Mouse (Mus musculus): ENCODE measurements around the gene Rfx5. TPM values are rescaled to one million over a fixed set of nuclear protein-coding genes. Genes with fewer than 3 reads are reported as not detected.
A peak's percentile ranks its signal among the peaks of the same experiment; 100 is the strongest.
"Not testable (repeated sequence)": the region's sequence is repeated elsewhere in the genome, so short reads cannot be mapped to it uniquely, and the experiment has no call there.

Rfx5 gene
- polyA plus RNA-seq (2017; shearing (Covaris generic)), result 10 to 100 TPM in 1 of 2 experiments, 1 to 10 TPM in 1; 9.4 to 10.9 TPM

DNA sequence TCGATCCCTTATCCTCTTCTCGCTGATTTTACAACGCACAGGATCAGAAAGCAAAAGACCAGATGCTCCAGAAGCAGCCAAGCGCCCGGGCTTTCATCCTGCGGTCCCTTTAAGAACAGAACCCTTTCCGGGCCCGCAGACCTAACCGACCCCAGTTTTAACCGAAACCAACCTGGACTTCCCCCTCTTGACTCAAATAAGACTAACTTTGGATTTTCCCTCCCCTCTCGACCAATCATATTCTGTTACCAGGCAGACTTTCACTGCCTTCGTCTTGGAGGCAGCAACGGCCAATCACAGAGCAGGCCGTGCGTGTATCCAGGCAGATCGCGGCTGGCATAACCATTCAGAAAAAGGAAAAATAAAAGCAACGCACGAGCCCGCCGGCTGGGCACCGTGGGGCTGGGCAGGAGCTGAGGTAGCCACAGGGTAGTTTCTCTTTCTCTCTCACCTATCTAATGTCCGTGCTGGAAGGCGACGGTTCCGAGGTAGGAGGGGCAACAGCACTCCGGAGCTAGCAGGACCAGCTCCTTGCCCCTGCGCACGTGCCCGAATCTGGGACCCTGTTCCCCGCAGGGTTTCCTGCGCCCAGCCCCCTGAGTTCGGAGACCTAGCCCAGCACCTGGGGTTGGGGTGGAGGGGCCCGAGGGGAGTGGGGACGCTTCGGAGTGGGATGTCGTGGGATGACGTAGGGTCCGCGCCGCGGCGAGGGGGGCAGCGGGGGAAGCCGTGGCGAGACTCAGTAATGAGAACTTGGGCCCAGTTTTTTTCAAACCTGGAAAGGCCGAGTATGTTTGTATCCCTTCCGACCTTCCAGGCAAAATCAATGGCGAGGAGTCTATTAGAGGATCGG is at the start of gene Rfx5:
Gene Rfx5, plus strand, starts transcription at position 312 of the 853 bp plus-strand sequence.
- ATAC-seq, result peak; percentile 97

DNA sequence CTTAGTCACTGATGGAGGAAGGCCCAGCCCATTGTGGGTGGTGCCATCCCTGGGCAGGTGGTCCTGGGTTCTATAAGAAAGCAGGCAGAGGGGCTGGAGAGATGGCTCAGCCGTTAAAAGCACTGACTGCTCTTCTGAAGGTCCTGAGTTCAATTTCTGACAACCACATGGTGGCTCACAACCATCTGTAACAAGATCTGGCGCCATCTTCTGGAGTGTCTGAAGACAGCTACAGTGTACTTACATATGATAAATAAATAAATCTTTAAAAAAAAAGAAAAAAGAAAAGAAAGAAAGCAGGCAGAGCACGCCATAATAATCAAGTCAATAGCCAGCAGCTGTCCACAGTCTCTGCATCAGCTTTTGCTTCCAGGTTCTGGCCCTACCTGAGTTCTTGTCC is 49.1 kb upstream of the Rfx5 start:
- ATAC-seq, result not testable (repeated sequence)

DNA sequence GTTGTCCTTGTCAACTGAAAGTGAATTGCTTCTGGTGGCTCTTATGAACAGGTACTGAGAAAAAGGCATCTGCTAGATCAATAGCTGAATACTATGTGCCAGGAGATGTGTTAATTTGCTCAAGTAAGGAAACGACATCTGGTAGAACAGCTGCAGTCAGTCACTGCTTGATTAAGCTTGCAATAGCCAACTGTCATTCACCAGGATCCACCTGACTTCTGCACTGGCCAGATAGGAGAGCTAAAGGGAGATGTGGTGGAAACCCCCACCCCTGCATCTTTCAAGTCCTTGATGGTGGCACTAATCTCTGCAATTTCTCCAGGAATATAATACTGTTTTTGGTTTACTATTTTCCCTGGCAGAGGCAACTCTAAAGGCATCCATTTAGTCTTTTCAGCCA is 47.4 kb upstream of the Rfx5 start:
- no peak for ATAC-seq

DNA sequence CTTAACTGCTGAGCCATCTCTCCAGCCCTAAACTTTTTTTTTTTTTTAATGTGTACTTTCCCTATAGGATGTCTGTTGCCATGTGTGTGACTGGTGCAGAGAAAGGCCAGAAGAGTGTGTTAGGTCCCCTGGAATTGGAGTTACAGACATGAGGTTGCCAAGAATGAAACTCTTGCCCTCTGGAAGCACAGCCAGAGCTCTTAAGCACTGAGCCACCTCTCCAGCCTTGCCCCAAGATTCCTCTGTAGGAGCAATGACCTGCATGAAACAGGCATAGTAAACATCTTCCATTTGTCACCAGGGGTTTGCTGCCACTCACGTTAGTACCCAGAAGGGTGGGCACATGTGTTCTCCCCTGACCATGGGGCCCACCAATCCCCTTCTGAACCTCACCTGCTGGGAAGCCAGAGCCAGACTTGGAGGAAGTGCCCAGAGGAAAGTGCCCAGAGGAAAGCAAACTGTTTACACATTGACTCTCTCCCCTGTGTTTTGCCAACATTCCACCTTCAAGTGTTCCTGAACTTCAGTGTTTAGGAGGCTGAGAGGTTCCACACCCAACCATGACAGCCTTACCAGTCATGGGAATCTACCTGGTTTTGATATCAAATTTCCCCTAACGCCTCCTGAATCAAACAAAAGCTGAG is 42.7 kb upstream of the Rfx5 start:
- ATAC-seq, result no peak

DNA sequence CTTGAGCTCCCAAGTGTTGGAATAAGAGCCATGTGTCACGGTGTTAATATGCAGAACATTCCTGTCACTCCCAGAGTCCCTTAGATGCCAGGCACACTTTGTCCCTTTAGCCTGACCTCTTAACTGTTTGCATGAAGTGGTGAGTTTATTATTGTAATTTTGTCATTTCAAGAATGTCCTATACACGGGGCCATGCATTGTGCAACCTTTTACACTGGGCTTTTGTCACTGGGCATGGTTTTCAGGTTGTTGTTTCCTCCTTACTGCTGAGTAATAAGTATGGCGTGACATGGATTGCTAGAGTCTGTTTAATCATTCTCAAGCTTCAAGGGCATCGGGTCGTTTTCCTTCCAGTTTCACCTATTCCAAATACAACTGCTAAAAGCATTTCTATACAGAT is 40.1 kb upstream of the Rfx5 start:
- no peak for ATAC-seq

DNA sequence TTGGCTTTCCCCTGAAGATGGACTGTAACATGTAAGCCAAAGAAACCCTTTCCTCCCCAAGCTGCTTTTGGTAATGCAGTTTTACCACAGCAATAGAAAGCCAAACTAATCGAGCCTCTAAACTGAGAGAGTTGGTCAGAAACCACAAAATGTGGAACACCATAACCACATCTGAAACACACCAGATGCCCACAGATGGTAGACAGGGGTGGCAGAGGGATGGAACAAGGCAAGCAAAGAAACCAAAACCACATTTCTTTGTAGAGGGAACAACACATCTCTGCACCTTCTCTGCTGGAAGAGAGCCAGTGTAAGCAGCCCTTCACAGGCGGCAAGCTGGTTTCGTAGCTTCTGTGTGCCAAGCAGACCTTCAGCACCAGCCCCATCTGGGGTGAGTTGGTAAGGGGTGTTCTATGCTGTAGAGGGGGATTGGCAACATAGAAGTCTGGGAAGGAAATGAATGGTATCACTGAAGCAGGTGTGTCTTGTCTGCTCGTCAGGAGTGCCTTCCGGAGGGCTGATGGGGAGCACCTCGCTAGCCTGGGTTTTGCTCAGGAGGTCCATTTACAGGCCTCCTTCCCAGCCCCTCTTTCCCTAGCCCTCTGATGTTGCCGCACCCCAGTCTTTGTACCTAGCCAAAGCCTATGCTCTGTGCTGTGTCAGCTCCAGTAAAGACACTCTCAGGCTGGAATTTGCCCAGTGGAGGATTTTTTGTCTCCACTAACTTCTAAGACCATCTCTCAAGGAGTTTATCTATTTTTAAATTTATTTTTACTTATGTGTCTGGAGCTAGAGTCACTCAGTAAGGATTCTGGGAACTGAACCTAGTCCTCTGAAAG is 37.8 kb upstream of the Rfx5 start:
- ATAC-seq, result no peak

DNA sequence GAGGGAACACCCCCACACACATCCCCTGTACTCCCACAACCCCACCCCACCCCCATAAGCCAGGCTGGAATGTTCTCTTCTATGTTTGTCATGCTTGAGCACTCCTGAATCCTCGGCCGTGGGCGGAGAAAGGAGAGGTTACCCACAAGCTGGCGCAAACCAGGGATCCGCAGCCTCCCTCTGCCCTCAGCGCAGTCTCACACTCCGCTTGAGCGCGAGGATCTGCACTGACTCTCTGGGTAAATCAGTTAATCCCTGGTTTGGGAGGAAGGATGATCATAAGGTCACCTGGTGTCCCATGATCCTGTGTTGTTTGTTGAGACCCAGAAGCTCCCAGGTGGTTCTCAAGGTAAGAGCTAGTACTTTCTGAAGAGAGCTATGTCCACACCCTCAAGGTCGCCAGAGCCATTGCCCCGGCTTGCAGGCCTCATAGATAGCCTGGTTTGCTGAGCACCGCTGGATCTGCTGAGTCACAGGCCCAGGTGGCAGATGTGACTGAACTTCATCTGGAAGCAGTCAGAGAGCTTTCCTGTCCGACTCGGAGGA is 36.0 kb upstream of the Rfx5 start:
- ATAC-seq, result no peak

DNA sequence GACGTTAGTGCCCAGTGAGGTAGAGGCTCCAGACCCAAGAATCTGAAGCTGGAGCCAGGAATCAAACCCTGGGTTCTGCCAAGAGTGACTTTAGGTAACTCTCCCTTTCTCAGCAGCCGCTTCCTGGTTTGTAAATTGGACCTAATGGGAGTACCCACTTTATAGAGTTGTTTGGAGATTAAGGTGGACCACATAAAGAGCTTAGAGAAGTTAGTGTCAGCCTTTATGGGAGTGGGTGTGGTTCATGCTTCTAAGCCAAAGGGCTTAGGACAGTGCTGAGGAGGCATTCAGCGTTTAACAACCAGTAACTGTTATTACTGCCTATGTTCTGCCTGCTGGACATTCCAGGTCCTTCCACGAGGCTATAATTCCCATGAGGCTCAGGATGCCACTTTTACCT is 35.0 kb upstream of the Rfx5 start:
- no peak for ATAC-seq

DNA sequence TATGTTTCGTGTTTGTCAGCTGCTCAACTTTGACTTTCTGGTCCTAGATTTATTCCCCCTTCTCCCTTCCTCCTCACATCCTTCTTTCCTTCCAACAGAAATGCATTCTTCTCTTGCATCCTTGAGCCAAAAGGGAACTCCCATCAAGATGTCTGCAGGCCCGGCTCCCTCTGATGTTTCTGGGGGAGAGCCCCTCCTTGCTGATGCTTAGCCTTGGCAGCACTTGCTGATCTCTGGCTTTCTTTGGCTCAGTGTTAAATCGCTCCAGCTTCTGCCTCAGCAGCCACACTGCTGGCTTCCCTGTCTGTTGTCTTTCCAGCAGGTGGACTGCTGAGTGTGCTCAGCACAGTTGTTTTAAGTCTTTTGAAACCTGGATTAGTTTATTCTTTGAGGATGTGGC is 32.8 kb upstream of the Rfx5 start:
- ATAC-seq, result no peak

DNA sequence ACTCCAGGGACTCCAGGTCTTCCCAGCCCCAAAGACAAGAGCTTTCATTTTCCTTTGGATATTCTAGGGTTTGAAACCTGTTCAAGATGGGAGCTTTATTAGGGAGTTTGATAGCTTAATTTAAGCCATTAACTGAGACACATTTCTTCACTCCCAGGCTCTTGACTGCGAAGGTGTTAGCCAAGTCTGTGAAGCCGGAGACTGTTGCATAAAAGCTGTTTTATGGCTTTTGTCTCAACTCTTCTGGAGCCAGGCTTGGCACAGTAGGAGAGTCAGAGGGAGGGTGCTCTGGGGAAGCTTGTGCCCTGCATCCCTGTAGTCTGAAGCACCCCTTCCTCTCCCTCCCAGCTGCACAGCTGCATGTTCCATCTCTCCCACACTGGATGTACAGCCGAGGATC is 31.5 kb upstream of the Rfx5 start:
- ATAC-seq, result no peak

DNA sequence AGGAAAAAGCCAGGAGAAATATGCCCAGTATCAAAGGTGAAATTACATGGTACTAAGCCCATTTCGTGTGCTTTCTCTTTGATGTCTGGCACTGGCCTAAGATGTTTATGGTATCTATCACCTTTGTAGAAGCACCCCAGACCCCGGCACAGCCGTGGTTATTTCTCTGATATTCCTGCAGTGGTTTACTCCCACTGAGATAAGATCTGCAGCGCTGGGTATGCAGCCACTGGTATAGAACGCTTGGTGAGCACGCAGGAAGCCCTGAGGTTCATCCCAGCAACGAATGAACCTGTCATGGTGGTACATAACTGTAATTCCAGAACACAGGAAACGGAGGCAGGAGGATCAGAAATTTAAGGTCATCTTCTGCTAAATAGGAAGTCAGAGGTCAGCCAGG is 29.2 kb upstream of the Rfx5 start:
- ATAC-seq, result no peak

DNA sequence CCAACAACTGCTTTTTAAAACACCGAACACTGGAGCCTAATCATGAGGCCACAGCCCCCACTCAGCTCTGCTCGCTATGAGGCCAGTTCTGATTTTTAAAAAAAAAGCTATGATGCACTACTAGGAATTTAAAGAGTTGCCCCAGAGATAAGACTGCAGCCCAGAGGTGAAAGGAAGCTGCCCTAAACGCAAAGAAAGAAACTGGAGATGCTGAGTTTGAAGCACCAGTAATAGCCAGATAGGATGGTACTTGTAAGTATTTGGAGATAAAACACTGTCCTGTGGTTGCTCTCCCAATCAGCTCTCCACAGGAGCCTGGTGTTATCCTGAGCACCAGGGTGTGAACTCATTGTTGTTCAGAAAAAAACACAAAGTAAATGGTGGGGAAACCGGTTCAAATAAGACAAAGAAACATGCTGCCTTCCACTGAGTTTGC is 27.6 kb upstream of the Rfx5 start:
- not testable (repeated sequence) for ATAC-seq

DNA sequence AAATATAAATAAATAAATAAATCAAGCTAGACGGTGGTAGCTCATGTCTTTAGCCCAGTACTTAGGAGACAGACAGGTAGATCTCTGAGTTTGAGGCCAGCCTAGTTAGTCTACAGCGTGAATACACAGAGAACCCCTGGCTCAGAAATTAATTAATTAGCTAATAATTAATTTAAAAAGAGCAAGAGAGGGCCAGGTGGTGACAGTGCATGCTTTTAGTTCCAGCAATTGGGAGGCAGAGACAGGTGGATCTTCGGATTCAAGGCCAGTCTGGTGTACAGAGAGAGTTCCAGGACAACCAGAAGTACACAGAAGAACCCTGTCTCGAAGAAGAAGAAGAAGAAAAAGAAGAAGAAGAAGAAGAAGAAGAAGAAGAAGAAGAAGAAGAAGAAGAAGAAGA is 24.9 kb upstream of the Rfx5 start:
- ATAC-seq, result not testable (repeated sequence)

DNA sequence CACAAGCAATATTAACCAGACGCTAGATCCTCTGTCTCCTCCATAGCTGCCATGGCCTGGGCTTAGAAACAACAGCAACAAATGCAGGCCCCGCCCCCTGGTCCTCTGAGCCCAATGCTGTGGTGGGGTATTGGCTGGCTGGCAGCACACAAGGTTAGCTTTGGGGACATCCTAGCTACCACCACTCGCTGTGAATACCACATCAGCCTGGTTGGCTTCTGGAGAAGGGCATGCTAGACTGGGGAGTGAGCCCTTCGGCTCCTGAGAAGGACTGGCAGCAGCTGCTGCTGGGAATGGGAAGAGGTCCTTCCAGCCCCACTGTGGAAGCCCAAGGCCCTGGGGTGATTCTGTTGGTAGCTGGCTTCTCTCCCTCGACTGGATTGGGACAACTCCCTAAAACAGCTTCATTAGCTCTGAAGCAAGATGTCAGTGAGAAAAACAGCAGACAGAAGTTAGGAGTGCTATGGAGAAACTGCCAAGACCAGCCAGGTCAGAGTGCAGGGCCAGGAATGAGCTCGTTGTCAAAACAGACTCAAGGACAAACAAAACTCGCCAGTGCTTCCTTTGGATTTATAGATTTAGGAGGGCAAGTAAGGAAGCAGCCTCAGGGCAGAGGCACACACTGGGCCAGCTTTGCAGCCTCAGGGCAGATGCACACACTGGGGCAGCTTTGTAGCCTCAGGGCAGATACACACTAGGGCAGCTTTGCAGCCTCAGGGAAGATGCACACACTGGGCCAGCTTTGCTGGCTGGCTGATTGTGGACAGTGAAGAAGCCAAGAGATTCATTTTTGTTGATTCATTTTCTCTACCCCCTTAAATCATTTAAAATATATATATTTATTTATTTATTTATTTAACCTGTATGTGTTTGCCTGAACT is 23.2 kb upstream of the Rfx5 start:
- not testable (repeated sequence) for ATAC-seq

DNA sequence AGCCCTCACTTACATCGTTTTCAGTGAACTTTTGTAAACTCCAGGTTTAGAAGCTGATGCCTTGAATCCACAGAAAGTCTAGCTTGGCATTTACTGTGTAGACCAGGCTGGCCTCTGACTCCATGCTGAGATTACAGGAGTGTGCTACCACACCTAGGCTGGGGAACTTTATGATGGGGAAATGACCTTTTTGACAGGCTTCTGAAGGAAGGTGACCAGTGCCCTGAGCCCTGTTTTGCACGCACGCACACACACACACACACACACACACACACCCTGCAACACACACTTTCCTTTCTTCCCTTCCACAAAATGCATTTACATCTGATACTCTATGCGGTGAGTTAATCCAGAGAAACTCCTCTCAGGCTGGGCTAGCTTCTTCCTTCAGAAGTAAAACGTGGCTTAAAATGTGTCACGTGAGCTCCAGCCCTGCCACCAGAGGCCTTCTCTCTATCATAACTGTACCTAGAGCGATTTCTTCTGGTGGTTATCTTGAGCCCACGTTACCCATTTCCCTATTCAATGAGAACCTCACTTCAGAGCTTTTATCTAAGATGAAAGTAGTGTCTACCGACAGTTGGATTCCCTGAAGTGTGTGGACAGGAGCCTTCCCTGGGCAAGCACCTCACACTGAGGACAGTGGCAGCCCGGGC is 22.3 kb upstream of the Rfx5 start:
- not testable (repeated sequence) for ATAC-seq

DNA sequence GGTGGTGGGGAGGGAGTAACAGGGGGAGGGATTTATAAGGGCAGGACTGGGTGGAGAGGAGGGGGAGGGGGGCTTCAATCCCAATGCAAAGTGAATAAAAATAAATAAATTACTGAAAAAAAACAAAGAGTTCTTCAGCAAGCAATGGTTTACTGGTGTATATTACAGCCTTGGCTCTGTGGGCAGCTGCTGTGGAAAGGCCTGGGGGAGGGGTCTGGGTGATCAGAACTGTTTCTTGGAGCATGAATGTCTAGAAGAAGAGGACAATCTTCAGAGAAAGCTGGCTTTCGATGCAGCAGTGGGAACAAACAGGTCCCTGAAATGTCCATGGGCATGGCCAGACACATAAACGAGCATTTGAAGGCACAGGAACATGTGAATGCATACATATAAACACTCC is 21.6 kb upstream of the Rfx5 start:
- not testable (repeated sequence) for ATAC-seq

DNA sequence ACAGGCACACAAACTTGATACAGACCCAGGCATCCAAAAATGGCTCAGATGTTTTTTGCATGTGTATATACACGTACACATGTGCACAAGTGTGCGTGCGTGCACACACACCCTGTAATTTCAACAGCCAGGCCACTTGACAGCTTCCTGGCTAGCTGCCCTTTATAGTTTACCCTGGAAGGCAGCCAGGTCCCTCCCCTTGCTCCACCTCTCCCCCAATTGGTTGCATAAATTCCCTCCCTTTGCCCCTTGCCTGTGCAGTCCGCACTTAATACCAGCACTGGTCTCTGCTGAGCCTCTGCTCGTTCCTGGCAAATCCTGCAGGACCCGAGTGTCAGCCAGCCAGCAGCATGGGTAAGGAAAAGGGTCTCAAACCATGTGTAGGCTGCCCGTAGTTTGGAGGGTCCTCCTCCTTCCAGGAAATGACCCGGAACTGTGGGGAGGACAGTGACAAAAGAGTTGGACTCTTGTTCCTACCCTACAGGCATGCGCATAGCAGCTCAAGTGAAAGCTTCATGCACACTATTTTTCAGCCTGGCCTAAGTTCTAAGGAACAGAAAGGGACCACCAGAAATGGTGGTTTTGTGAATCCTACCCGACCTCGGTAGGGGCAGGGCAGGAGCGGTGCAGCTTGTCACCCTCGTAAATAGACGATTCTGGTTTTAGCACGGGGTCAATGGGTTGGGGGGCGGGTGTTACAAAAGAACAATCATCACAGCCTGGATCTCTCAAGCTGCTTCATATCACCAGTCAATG is 20.9 kb upstream of the Rfx5 start, which contains the start of gene Selenbp1:
Gene Selenbp1, plus strand, starts transcription at position 248 of the 756 bp plus-strand sequence.
- ATAC-seq, result peak; percentile 58

DNA sequence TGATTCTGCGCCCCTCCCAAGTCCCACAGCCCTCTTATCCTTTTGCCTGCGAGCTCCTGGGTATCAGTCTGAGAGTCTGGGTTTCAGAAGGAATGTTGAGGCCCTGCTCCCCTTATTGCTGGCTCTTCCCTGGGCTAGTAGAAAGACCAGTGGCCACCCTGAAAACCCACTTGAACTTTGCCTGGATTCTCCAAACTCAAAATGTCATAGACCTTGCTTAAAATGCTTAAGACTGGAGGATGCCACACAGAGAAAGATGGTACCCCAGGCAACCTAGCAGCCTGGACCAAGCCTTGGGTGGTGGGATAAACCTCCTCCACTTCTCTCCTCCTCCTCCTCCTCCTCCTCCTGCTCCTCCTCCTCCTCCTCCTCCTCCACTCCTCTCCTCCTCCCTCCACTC is 20.3 kb upstream of the Rfx5 start:
- ATAC-seq, result not testable (repeated sequence)

DNA sequence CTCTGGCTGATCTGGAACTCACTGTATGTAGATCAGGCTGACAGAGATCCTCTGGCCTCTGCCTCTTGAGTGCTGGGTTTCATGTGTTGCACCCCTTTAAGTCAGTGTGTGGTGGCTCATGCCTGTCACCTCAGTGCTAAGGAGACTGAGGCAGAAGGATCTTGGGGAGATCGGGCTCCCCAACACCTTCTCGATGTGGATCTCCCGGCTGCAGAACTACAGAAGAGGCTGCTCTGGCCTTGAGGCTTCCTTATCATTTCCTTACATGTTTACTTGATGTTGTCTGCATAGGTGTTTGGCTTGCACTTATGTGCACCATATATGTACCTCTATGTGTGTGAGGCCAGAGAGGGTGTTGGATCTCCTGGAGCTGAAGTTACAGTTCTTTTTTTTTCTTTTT is 19.3 kb upstream of the Rfx5 start:
- ATAC-seq, result not testable (repeated sequence)

DNA sequence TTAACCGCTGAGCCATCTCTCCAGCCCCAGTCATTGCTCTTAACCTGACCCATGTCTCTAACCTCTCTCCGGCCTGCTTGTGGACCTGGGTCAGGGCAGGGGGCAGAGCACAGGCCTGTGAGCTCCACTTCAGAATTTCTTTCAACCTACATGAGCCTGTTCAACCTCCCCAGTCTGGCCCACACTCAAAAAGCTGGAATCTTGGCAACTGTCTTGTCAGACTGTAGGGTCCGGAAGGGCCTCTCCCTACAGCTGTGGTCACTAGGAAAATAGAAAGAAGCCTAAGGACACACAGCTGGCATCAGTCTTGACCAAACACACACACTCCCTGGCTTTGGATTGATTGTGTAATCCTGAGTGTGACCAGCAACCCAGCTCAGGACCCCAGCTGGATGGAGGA is 18.5 kb upstream of the Rfx5 start:
- ATAC-seq, result not testable (repeated sequence)
